Mouse (Mus musculus): ENCODE measurements at regions not wholly inside any gene's neighbourhood (a gene's known extent, or its start where the extent isn't known, plus 50 kb on each side); places are given as distances from the start of the nearest gene placed in this dataset.

DNA sequence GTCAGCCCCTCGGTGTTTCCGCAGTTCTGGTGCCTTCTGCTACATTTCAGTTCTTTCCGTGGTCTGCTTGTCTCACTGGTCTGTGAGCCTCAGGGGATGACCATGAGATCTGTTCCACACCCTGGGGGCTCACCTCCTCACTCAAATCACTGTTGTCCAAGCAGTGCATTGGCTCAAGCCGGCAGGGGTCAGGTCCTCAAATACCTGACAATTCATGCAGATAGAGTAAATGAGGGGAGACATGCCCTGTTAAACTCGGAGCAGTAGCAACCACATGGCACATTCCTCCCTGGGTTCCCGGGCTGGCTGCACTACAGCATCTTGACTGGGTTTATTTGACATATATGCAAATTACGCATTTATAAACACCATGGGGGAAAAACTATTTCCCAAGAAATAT, 84.0 kb upstream of the Zmiz1 start:
- no peak for ATAC-seq (ENCODE audit: insufficient number of reproducible peaks, low FRiP score, low TSS enrichment)

DNA sequence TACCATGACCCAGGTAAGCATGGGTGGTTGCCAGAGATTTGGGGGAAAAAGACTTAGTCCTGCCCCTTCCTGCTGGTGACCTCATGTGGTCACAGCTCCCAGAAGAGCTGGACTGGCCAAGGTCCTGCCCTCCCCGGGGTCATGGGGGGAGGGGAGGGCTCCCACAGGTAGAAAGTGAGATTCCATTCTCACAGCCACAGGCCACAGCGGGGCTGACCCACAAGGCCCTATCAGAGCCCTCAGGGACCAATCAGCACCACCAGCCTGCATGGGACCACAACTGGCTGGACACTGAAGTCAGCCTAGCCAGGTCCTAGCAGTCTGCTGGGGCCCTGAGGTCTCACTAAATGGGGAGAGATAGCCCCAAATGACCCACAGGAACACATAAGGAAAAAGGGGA, 81.9 kb upstream of the Zmiz1 start:
- no peak for ATAC-seq (ENCODE audit: insufficient number of reproducible peaks, low FRiP score, low TSS enrichment)

- ATAC-seq (ENCODE audit: insufficient number of reproducible peaks, low FRiP score, low TSS enrichment), result no peak
Measured at GRCm38 (mm10) chr14:25377554-25377899, 81.5 kb upstream of the Zmiz1 start.

DNA sequence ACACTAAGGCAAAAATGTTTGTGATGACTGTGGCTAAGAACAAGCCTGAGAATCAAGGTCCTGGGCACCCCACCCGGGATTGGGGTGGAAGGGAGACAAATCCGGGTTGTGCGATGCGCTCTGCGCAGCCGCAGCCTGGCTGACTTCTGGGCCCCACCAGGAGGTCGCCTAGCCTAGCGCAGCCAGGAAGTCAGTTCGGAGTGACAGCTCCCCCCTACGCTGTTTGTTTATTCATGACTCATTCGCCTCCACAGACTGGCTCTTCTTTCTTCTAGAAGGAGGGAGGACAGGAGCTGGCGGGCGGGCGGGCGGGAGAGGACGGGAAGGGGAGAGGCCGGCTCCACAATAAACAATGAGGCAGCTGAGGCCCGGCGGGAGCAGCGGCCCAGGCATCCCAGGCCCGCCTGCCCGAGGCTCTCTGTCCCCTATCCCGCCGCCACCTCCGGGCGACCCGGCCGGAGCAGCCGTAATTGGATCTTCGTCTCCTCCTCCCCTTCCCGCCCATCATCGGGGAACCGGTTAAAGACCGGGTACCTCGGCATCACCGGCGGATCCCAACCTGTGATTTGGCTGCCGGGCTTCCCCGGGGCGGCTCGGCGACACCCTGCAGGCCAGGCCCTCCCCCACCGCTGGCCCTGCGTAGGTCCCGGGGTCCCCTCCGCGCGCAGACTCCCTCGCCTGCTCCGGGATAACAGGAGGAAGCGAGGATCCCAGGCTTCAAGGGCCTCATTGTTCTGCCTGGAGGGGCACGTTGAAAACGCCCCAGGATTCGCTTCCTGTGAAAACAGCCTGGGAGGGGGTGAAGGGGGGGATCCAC, 80.9 kb upstream of the Zmiz1 start:
- peak; percentile 77 for ATAC-seq (ENCODE audit: insufficient number of reproducible peaks, low FRiP score, low TSS enrichment)

DNA sequence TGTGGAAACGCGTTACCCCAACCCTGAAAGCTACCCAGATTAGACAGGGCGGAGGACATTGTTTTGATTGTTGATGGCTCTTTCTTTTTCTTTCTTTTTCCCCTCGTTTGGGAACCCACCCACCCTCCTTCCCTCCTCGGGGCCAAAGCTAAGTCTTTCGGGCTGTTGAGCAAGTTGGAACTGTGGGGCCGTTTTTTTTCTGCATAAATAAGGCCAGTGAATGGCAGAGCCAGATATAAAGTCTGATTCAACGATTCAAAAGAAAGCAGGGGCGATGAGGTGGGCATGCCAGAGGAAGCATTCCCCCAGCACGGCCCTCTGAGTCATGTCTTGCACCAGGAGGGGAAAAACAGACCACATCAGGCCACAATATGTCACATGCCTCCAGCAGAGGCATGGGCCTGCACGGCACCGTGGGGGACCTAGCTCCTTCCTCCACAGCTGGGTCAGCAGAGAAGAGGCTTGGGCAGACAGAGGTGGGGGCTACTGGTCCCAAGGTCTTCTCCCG, 80.2 kb upstream of the Zmiz1 start:
- ATAC-seq (ENCODE audit: insufficient number of reproducible peaks, low FRiP score, low TSS enrichment), result no peak

DNA sequence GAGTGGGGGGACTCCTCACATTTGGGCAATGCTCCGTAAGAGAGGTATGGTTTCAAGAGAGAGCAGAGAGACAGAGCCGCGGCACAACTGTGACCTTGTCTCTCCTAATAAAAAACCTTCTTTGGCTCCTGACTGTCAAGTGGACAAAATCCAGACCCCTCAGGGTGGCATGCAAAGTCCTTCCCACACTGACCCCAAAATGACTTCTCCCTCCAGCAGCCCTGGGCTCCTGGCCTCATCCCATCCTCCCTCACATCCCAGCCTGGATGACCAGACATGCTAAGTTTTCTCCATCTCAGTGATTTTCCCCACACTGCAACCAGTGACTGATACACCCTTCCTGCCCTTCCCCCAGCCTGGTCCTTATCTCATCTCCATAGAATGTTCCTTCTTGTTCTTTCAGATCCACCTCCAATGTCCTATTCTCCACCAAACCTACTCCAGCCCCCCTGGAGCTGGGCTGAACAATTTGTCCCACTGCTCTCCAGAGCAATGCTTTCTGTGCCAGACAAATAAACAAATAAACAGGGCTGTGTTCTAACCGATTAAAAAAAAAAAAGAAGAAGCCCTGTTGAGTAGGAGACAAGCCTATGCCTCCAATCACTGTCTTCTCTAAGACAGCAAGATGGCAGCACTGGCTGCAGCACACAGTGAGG, 75.7 kb upstream of the Zmiz1 start:
- no peak for ATAC-seq (ENCODE audit: insufficient number of reproducible peaks, low FRiP score, low TSS enrichment)

DNA sequence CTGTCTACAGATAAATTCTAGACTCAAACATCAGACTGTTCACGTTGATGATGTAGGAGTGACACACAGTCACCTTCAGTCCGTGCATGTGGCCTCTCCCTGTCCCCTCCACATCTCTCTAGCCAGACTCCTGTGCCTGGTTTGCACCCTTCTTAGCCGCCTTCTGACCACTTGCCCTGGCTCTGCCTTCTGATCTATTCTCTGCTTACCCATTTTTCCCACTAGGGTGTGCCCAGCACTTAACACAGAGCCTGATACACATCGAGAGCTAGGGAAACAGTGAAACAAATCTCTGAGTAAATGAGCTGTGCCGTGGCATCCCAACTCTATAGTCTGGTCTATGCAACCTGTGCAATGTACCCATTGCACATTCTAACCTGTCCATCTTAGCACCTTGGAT, 73.3 kb upstream of the Zmiz1 start:
- ATAC-seq (ENCODE audit: insufficient number of reproducible peaks, low FRiP score, low TSS enrichment), result no peak

DNA sequence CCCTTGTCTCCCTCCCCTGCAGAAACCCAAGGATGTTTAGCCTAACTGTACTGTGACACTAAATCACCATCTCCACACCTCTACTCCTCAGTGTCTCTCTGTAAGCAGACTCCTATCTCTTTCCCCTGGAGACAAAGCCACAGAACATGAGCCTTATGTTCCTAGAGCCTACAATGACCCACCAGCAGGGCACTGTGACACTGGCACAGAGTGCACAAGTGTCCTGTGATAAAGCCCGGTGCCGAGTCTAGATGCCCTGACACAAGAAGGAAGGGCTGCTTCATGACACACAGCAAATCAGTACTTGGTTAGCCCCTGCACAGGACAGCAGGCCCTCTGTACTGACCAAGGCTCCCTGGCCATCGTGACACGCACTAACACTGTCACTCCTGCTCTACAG, 71.2 kb upstream of the Zmiz1 start:
- ATAC-seq (ENCODE audit: insufficient number of reproducible peaks, low FRiP score, low TSS enrichment), result no peak

DNA sequence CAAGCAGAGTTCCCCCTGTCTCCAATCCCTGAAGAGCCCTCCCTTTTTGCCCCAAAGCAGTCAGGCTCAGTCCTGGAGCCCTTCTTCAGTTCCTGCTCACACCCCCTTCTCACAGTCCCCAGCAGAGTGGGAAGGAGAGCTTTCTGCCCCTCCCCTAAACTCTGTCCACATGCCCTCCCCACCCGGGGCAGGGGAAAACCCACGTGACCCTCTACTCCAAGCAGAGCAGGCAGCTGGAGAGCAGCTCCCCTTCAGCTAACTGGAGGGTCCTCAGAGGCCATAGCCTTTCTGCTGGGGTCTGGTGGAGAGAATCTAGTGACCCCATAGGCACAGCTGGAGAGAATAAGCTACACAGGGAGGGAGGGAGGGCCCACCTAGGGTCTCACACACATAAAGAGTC, 69.7 kb upstream of the Zmiz1 start:
- no peak for ATAC-seq (ENCODE audit: insufficient number of reproducible peaks, low FRiP score, low TSS enrichment)

GRCm38 (mm10) chr14:25392412-25392811, 66.6 kb upstream of the Zmiz1 start:
- no peak for ATAC-seq (ENCODE audit: insufficient number of reproducible peaks, low FRiP score, low TSS enrichment)

DNA sequence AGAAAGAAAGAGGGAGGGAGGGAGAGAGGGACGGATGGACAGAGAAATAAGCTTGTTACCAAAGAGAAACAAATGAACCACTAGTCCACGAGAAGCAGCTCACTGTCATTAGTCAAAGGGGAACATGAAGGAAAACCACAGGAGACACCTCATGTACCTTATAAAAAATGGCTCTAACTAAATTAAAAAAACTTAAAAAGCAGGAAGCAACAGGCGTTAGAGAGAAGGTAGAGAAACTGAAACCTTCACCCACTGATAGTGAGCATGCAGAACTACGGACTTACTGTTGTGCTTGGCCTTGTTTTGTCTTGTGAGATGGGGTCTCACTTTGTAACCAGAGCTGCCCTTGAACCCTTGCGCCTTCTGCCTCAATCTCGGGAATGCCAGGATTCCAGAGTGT, 66.0 kb upstream of the Zmiz1 start:
- no peak for ATAC-seq (ENCODE audit: insufficient number of reproducible peaks, low FRiP score, low TSS enrichment)

DNA sequence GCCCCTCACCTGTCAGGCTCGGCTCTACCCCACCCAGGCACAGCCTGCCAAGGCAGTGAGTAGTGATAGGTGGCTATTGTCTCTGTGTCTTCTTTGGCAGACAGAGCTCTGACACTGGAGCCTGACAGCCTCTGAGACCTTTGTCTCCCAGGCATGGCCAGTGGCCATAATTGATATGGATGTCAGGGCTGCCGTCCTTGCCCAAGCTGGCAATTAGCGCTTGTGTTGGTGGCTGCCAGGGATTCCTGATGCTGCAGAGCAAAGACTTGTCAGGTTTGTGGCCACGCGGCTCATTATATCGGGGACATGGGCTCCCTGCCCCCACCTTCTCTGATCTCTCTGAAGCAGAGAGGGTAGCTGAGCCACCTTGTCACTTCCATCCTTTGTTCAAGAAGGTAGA, 64.1 kb upstream of the Zmiz1 start:
- no peak for ATAC-seq (ENCODE audit: insufficient number of reproducible peaks, low FRiP score, low TSS enrichment)

GRCm38 (mm10) chr14:25396990-25397531, 61.9 kb upstream of the Zmiz1 start:
- no peak; the same call in 1 of the 2 replicates for ATAC-seq (ENCODE audit: insufficient number of reproducible peaks, low FRiP score, low TSS enrichment)

GRCm38 (mm10) chr14:25397751-25398150, 61.2 kb upstream of the Zmiz1 start:
- no peak for ATAC-seq (ENCODE audit: insufficient number of reproducible peaks, low FRiP score, low TSS enrichment)

- ATAC-seq (ENCODE audit: insufficient number of reproducible peaks, low FRiP score, low TSS enrichment), result no peak
Measured at GRCm38 (mm10) chr14:25398745-25399144, 60.2 kb upstream of the Zmiz1 start.

- ATAC-seq (ENCODE audit: insufficient number of reproducible peaks, low FRiP score, low TSS enrichment), result no peak
Measured at GRCm38 (mm10) chr14:25399286-25399685, 59.7 kb upstream of the Zmiz1 start.

- ATAC-seq (ENCODE audit: insufficient number of reproducible peaks, low FRiP score, low TSS enrichment), result no peak
Measured at GRCm38 (mm10) chr14:25401104-25401963, 57.7 kb upstream of the Zmiz1 start.

DNA sequence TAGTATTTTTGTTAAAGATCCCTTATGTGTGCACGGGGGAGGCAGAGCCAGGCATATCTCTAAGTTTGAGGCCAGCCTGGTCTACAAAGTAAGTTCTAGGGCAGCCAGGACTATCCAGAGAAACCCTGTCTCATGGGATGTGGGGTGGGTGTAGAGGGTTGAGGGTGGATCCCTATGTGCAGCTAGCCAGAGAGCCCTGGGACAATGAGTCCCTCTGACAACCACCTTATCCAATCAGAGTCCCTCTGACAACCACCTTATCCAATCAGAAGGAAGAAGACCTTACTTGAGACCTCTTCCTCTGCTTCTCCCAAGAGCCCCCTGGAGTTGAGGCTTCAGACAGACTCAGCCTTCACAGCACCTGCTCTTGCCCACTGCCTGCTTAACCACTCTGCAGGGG, 56.6 kb upstream of the Zmiz1 start:
- ATAC-seq (ENCODE audit: insufficient number of reproducible peaks, low FRiP score, low TSS enrichment), result no peak

GRCm38 (mm10) chr14:25405191-25405590, 53.8 kb upstream of the Zmiz1 start:
- no peak for ATAC-seq (ENCODE audit: insufficient number of reproducible peaks, low FRiP score, low TSS enrichment)

- no peak for ATAC-seq (ENCODE audit: insufficient number of reproducible peaks, low FRiP score, low TSS enrichment)
Measured at GRCm38 (mm10) chr14:25406059-25406458, 52.9 kb upstream of the Zmiz1 start.

DNA sequence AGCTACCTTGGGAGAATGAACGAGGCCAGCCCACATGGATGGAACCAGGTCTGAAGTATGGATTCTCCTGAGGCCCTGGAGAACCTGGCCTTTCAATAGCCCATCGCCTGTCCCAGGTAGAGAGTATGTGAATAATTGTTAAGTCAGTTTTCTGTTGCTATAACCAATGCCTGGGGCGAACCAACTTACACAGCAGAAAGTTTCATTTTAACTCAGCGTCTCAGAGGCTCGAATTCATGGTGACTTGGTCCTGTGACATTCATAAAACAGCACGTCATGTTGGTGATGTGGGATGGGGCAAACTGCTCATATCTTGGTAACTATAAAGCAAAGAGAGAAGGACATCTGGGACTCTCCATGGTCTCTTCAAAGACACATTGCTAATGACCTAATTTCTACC, 52.4 kb upstream of the Zmiz1 start:
- ATAC-seq (ENCODE audit: insufficient number of reproducible peaks, low FRiP score, low TSS enrichment), result no peak

All from cerebellum, adult (tissue).